Mouse (Mus musculus) gastrocnemius, adult 2 months (tissue): ENCODE data around the gene 1700001C19Rik. TPM values are rescaled to one million over a fixed set of nuclear protein-coding genes. Genes with fewer than 3 reads are reported as not detected.

ENCODE experiments used
- DNase-seq: peaks from one replicate; pipeline ENCODE4 v3.0.0; 2022
- H3K27ac ChIP-seq: fragments of 200-600 bp; 2 replicates; pipeline ENCODE4 v1.8.1; 2022; ENCODE audit warnings: mild to moderate bottlenecking
- H3K4me3 ChIP-seq: fragments of 200-600 bp; 2 replicates; pipeline ENCODE4 v1.8.1; 2022; ENCODE audit warnings: mild to moderate bottlenecking, moderate library complexity
- CTCF ChIP-seq: fragments of 200-600 bp; IDR thresholded peaks from 2 replicates; pipeline ENCODE4 v1.8.1; 2022; ENCODE audit warnings: antibody characterized with exemption, mild to moderate bottlenecking, moderate library complexity
- intact Hi-C: fragments of 180-260 bp; cut with DNase I; formaldehyde crosslinking; loops from one replicate; pipeline ENCODE4 v1.15.1; 2025
- total RNA-seq, 2 experiments: library from RNA; stranded (reverse); gene quantifications; 2 replicates each; pipeline ENCODE4 v1.2.3; 2021

1700001C19Rik gene
- total RNA-seq, 2 experiments from 2014 or later, result not detected

GRCm38 (mm10) chr17:47458310-47458709 lies 21.1 kb upstream of the 1700001C19Rik start:
- Histone ChIP-seq H3K27ac (no peak overlapping the region), H3K4me3 (peak overlapping the region; percentile 33; the same call in 1 of the 2 replicates)
- TF ChIP-seq CTCF, result no peak
- DNase-seq, result peak; percentile 41
- intact Hi-C loops, result no loop called here

- no peak overlapping the region for H3K27ac ChIP-seq
- DNase-seq, result no peak
- H3K4me3 ChIP-seq, result no peak overlapping the region
- intact Hi-C loops, result no loop called here
- TF ChIP-seq CTCF, result no peak
These were observed 17.5 kb upstream of the 1700001C19Rik start for GRCm38 (mm10) chr17:47454675-47455074.

- intact Hi-C loops, result no loop called here
These were observed 15.7 kb upstream of the 1700001C19Rik start for GRCm38 (mm10) chr17:47452886-47453285.

GRCm38 (mm10) chr17:47450880-47451565 lies 13.8 kb upstream of the 1700001C19Rik start:
- intact Hi-C loops, result no loop called here
- DNase-seq, result no peak
- H3K4me3 ChIP-seq, result no peak overlapping the region
- H3K27ac ChIP-seq, result no peak overlapping the region
- no peak for TF ChIP-seq CTCF

More at GRCm38 (mm10) chr17:47452886-47453285, 15.7 kb upstream of the 1700001C19Rik start:
- Histone ChIP-seq H3K4me3 (no peak overlapping the region), H3K27ac (no peak overlapping the region)
- no peak for DNase-seq
- TF ChIP-seq CTCF, result no peak

GRCm38 (mm10) chr17:47450239-47450638 lies 13.1 kb upstream of the 1700001C19Rik start:
- no peak for DNase-seq
- no peak for TF ChIP-seq CTCF
- intact Hi-C loops, result no loop called here
- Histone ChIP-seq H3K4me3 (no peak overlapping the region), H3K27ac (no peak overlapping the region)

GRCm38 (mm10) chr17:47449432-47449831 lies 12.3 kb upstream of the 1700001C19Rik start:
- intact Hi-C loops, result no loop called here
- H3K27ac ChIP-seq, result no peak overlapping the region
- H3K4me3 ChIP-seq, result no peak overlapping the region
- no peak for TF ChIP-seq CTCF
- no peak for DNase-seq

GRCm38 (mm10) chr17:47448523-47449372 lies 11.6 kb upstream of the 1700001C19Rik start:
- Histone ChIP-seq H3K27ac (no peak overlapping the region), H3K4me3 (no peak overlapping the region)
- intact Hi-C loops, result no loop called here

GRCm38 (mm10) chr17:47446561-47446960 lies 9.4 kb upstream of the 1700001C19Rik start:
- intact Hi-C loops, result no loop called here
- H3K27ac ChIP-seq, result no peak overlapping the region

More at GRCm38 (mm10) chr17:47448523-47449372, 11.6 kb upstream of the 1700001C19Rik start:
- TF ChIP-seq CTCF, result no peak
- DNase-seq, result no peak

GRCm38 (mm10) chr17:47446025-47446424 lies 8.8 kb upstream of the 1700001C19Rik start:
- no peak overlapping the region for H3K27ac ChIP-seq
- intact Hi-C loops, result no loop called here
- DNase-seq, result no peak
- no peak overlapping the region for H3K4me3 ChIP-seq
- TF ChIP-seq CTCF, result no peak

More at GRCm38 (mm10) chr17:47446561-47446960, 9.4 kb upstream of the 1700001C19Rik start:
- H3K4me3 ChIP-seq, result no peak overlapping the region
- no peak for TF ChIP-seq CTCF
- DNase-seq, result no peak

GRCm38 (mm10) chr17:47445518-47445917 lies 8.3 kb upstream of the 1700001C19Rik start:
- intact Hi-C loops, result no loop called here
- no peak overlapping the region for H3K4me3 ChIP-seq
- DNase-seq, result no peak
- H3K27ac ChIP-seq, result no peak overlapping the region
- no peak for TF ChIP-seq CTCF

- Histone ChIP-seq H3K27ac (no peak overlapping the region), H3K4me3 (no peak overlapping the region)
- DNase-seq, result no peak
- intact Hi-C loops, result no loop called here
- no peak for TF ChIP-seq CTCF
These were observed 6.9 kb upstream of the 1700001C19Rik start for GRCm38 (mm10) chr17:47444113-47444512.

- no peak for TF ChIP-seq CTCF
- intact Hi-C loops, result no loop called here
- no peak overlapping the region for H3K4me3 ChIP-seq
- no peak for DNase-seq
- H3K27ac ChIP-seq, result no peak overlapping the region
These were observed 5.1 kb upstream of the 1700001C19Rik start for GRCm38 (mm10) chr17:47442271-47442670.
